Mouse (Mus musculus): ENCODE results near the gene Ccr9. TPM values are rescaled to one million over a fixed set of nuclear protein-coding genes. Genes with fewer than 3 reads are reported as not detected.

Gene Ccr9
- polyA plus RNA-seq, 1 experiment from 2014 or later: 0.15 TPM

Other genes with a start within 250 kb of the Ccr9 start
- 15.8 and 18.1 TPM in 2 replicates for gene Limd1, start 199.7 kb upstream of the Ccr9 start, polyA plus RNA-seq (2015; fragmentation: Nextera tagmentation; extraction: Ambion mirVana)
- gene Sacm1l, start 148.7 kb upstream of the Ccr9 start, polyA plus RNA-seq (2015; fragmentation: Nextera tagmentation; extraction: Ambion mirVana): 54.2 and 60.3 TPM in 2 replicates
- gene Slc6a20b, start 45.9 kb upstream of the Ccr9 start, polyA plus RNA-seq (2015; fragmentation: Nextera tagmentation; extraction: Ambion mirVana): 0.19 and 0.41 TPM in 2 replicates
- gene Slc6a20a, start 446 bp downstream of the Ccr9 start, polyA plus RNA-seq (2015; fragmentation: Nextera tagmentation; extraction: Ambion mirVana): 4.2 and 6.4 TPM in 2 replicates
- 55.8 and 61.6 TPM in 2 replicates for gene Lztfl1, start 39.3 kb downstream of the Ccr9 start, polyA plus RNA-seq (2015; fragmentation: Nextera tagmentation; extraction: Ambion mirVana)
- 0.12 and 0.18 TPM in 2 replicates for gene Cxcr6, start 128.0 kb downstream of the Ccr9 start, polyA plus RNA-seq (2015; fragmentation: Nextera tagmentation; extraction: Ambion mirVana)
- 12.2 and 22.6 TPM in 2 replicates for gene Fyco1, start 173.5 kb downstream of the Ccr9 start, polyA plus RNA-seq (2015; fragmentation: Nextera tagmentation; extraction: Ambion mirVana)
- gene Xcr1, start 183.6 kb downstream of the Ccr9 start, polyA plus RNA-seq (2015; fragmentation: Nextera tagmentation; extraction: Ambion mirVana): 0.06 and 0.10 TPM in 2 replicates

All from forebrain, embryonic 16.5 days (tissue).